Mouse (Mus musculus): ENCODE measurements around the gene Rbp7.

The Rbp7 gene

GRCm38 (mm10) chr4:149404640-149405465, 49.9 kb downstream of the Rbp7 start:
- no peak for DNase-seq

DNA sequence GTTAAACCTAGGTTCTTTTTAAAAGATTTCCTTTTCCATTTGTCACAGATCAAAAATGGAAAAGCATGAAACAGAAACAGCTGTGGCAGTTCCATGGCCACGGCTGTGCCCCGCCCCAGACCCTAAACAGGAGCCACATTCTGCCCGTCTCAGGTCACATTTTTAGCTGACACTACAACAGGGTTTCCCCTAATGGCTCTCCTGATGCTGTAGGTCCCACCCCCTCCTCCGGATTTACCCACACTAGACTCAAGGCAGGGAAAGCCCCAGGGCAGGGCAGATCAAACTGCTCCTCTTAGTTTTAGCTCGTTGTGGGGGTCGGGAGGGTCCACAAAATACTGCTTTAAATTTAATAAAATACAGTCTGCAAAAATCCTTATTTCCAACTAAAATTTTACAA, 51.7 kb downstream of the Rbp7 start:
- DNase-seq = no peak

DNA sequence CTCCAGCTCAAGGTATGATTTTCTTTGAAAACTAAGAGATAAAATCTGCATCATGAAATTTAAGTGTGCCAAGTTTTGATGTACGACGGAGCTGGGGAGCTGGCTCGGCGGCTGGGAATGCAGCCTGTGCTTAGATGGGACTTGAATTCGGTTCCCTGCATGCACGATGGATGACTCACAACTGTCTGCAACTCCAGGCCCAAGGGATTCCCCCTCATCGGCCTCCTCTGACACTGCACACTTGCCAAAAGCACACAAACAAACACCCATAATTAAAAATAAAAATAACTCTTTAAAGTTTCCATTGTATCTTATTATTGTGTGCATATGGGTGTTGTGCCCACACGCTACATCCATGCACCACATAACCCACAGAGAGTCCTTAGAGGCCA, 53.2 kb downstream of the Rbp7 start:
- no peak for DNase-seq

DNA sequence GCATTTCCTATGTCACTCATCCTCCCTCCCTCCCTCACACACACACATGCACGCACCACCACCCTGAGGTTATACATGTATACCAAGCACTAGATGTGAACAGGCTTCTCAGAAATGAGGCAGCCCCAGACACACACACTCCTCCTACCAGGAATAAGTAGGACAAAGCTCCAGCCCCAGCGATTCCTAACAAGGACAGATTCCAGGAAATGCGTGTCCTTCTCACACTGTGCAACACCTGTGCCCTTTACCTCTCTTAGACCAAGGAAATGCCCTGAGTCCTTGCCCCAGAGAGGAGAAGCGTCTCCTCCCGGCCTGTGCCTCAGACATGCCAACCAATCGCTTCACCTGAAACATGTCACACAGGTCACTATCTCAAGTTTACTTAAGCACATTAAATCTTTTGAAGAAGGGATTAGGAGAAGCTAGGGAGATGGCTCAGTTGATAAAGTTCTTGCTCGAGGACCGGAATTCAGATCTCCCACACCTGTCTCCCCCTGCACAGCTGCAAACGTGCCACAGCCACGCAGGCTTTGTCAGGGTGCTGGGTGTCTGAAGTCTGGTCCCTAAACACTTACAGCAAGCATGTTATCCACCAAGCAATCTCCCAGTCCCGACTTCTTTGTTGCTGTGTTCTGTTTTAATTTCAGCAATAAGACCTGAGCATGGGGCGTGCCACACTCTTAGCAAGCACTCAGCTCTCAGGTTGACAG, 53.7 kb downstream of the Rbp7 start:
- DNase-seq = peak; percentile 41
